Mouse (Mus musculus): ENCODE data around the gene Bcor. TPM values are rescaled to one million over a fixed set of nuclear protein-coding genes. Genes with fewer than 3 reads are reported as not detected.

The Bcor gene
- polyA plus RNA-seq, 1 experiment from 2014 or later, result 23.1 TPM

GRCm38 (mm10) chrX:12079309-12080094, 80.7 kb downstream of the Bcor start:
- WGBS, result 2% methylated on average over 72 of the region's 79 CpGs
- peaks cover 42% of the 10 kb centered on the region for H3K4me1 ChIP-seq

GRCm38 (mm10) chrX:12079059-12079308, 81.2 kb downstream of the Bcor start:
- H3K9ac ChIP-seq, result peak overlapping the region; percentile 81
- H3K4me3 ChIP-seq (replicated peaks), result peak overlapping the region; percentile 65
- H3K4me1 ChIP-seq, result peaks cover 46% of the 10 kb centered on the region
- H3K36me3 ChIP-seq (replicated peaks), result no peaks in the 10 kb centered on the region
- H3K4me2 ChIP-seq, result peak overlapping the region; percentile 77
- peak overlapping the region; percentile 95 for H3K27ac ChIP-seq
- WGBS, result 0% methylated on average over 9 of the region's 27 CpGs
- peaks cover 90% of the 10 kb centered on the region for H3K27me3 ChIP-seq
- H3K9me3 ChIP-seq, result no peaks in the 10 kb centered on the region
- ATAC-seq (ENCODE audit: low FRiP score), result no peak

More at GRCm38 (mm10) chrX:12079309-12080094, 80.7 kb downstream of the Bcor start:
- Histone ChIP-seq H3K4me2 (peak overlapping the region; percentile 77), H3K27ac (peak overlapping the region; percentile 95), H3K36me3 (replicated peaks) (no peaks in the 10 kb centered on the region), H3K9ac (peak overlapping the region; percentile 81), H3K27me3 (peaks cover 91% of the 10 kb centered on the region), H3K4me3 (replicated peaks) (peak overlapping the region; percentile 65), H3K9me3 (no peaks in the 10 kb centered on the region)
- no peak for ATAC-seq (ENCODE audit: low FRiP score)

GRCm38 (mm10) chrX:12078195-12079058, 81.7 kb downstream of the Bcor start:
- Histone ChIP-seq H3K9me3 (no peaks in the 10 kb centered on the region), H3K4me2 (peak overlapping the region; percentile 77), H3K4me3 (replicated peaks) (peak overlapping the region; percentile 65), H3K27ac (peak overlapping the region; percentile 95), H3K36me3 (replicated peaks) (no peaks in the 10 kb centered on the region), H3K9ac (peak overlapping the region; percentile 81), H3K27me3 (peaks cover 86% of the 10 kb centered on the region), H3K4me1 (peaks cover 46% of the 10 kb centered on the region)
- no peak for ATAC-seq (ENCODE audit: low FRiP score)
- 2% methylated on average over 72 of the region's 73 CpGs for WGBS

DNA sequence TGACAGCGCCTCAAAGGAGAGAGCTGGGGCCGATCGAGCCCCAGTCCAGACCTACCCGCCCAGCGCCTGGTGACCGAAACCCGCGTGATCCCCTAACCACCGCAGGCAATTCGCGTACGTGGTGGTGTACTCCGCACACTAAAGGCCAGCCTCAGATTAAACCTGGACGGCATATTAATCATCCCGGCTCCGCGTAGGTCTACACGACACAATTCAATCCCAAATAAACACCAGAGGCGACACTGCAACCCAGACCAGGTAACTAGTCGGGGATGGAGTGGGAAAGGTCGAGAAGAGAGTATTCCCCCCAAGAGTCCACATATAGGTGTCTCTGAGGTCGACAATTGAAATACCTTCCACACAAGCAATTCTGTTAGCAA, 82.6 kb downstream of the Bcor start:
- peak overlapping the region; percentile 81 for H3K9ac ChIP-seq
- peaks cover 46% of the 10 kb centered on the region for H3K4me1 ChIP-seq
- peak overlapping the region; percentile 77 for H3K4me2 ChIP-seq
- no peaks in the 10 kb centered on the region for H3K9me3 ChIP-seq
- peak overlapping the region; percentile 65 for H3K4me3 ChIP-seq (replicated peaks)
- H3K36me3 ChIP-seq (replicated peaks), result no peaks in the 10 kb centered on the region
- 2% methylated on average over 22 of the region's 22 CpGs for WGBS
- no peak; the same call in 1 of the 2 replicates for ATAC-seq (ENCODE audit: low FRiP score)
- H3K27me3 ChIP-seq, result peaks cover 86% of the 10 kb centered on the region
- peak overlapping the region; percentile 85 for H3K27ac ChIP-seq

DNA sequence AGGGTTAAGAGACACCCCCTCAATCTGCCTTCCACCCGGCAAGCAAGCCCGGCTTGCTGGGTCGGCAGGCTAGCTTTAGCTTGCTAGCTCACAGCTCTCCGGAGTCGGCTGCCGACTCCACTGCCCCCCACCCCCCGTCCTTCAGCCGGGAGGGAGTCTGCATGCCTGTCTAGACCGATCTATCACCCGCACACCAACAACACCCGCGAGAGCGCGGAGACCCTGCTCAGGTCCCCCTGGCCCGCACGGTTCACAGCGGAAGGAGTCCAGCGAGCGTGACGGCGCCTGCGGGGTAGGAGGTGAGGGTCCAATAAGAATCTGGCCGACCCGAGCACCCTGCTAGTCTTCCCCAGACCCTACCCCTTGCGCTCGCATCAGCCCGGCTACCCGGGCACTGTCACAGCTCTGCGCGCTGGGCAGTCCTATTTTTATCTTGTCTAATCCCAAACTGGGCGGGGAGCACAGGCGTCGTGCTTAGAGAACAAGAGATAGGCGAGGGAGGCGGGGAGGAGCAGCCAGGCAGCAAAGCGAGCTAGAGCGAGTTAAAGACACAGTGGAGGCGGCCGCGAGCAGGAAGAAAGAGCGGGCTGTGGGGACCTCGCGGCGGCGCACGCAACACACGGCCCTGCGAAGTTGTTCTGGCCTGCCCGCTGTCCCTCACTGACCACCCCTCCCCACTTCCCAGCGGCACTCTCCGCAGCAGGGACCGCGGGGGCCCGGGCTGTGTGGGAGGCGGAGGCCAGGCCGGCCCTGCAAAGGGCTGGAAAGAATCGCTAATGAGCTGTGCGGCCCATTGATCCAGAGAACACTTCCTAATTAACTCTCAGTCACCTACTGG, 83.2 kb downstream of the Bcor start:
- Histone ChIP-seq H3K9me3 (no peaks in the 10 kb centered on the region), H3K4me3 (replicated peaks) (peak overlapping the region; percentile 65), H3K4me2 (peak overlapping the region; percentile 77), H3K36me3 (replicated peaks) (no peaks in the 10 kb centered on the region), H3K4me1 (peaks cover 52% of the 10 kb centered on the region), H3K27me3 (peaks cover 90% of the 10 kb centered on the region), H3K9ac (peak overlapping the region; percentile 81), H3K27ac (peak overlapping the region; percentile 85)
- 2% methylated on average over 45 of the region's 58 CpGs for WGBS
- ATAC-seq (ENCODE audit: low FRiP score), result peak; percentile 72

GRCm38 (mm10) chrX:12072721-12073120, 87.4 kb downstream of the Bcor start:
- Histone ChIP-seq H3K36me3 (replicated peaks) (no peaks in the 10 kb centered on the region), H3K27me3 (peaks cover 82% of the 10 kb centered on the region), H3K4me2 (no peak overlapping the region), H3K9ac (no peak overlapping the region), H3K27ac (no peak overlapping the region), H3K9me3 (no peaks in the 10 kb centered on the region), H3K4me1 (peaks cover 83% of the 10 kb centered on the region), H3K4me3 (replicated peaks) (no peak overlapping the region)
- 22% methylated on average over 6 of the region's 6 CpGs for WGBS
- ATAC-seq (ENCODE audit: low FRiP score), result no peak

GRCm38 (mm10) chrX:12068978-12069724, 91.0 kb downstream of the Bcor start:
- Histone ChIP-seq H3K4me3 (replicated peaks) (peak overlapping the region; percentile 7), H3K9me3 (no peaks in the 10 kb centered on the region), H3K9ac (no peak overlapping the region), H3K27ac (peak overlapping the region; percentile 89), H3K4me1 (peaks cover 97% of the 10 kb centered on the region), H3K27me3 (peaks cover 85% of the 10 kb centered on the region), H3K36me3 (replicated peaks) (no peaks in the 10 kb centered on the region), H3K4me2 (peak overlapping the region; percentile 42)
- WGBS, result 4% methylated on average over 26 of the region's 26 CpGs
- ATAC-seq (ENCODE audit: low FRiP score), result peak; percentile 83

GRCm38 (mm10) chrX:12067851-12068510, 92.2 kb downstream of the Bcor start:
- no peaks in the 10 kb centered on the region for H3K9me3 ChIP-seq
- peaks cover 97% of the 10 kb centered on the region for H3K4me1 ChIP-seq
- H3K27me3 ChIP-seq, result peaks cover 89% of the 10 kb centered on the region
- no peak for ATAC-seq (ENCODE audit: low FRiP score)
- WGBS, result 7% methylated on average over 18 of the region's 18 CpGs
- H3K36me3 ChIP-seq (replicated peaks), result no peaks in the 10 kb centered on the region
- H3K9ac ChIP-seq, result no peak overlapping the region
- H3K4me3 ChIP-seq (replicated peaks), result no peak overlapping the region
- peak overlapping the region; percentile 89; the same call in 1 of the 2 replicates for H3K27ac ChIP-seq
- H3K4me2 ChIP-seq, result peak overlapping the region; percentile 42

- no peak overlapping the region for H3K27ac ChIP-seq
- 0 out of 2 replicates have a peak overlapping the region, but pooled peaks have one; percentile 17 for H3K4me3 ChIP-seq (replicated peaks)
- 3% methylated on average over 6 of the region's 6 CpGs for WGBS
- no peak overlapping the region for H3K9ac ChIP-seq
- H3K4me1 ChIP-seq, result peaks cover 97% of the 10 kb centered on the region
- no peaks in the 10 kb centered on the region for H3K9me3 ChIP-seq
- ATAC-seq (ENCODE audit: low FRiP score), result no peak
- H3K4me2 ChIP-seq, result peak overlapping the region; percentile 31
- no peaks in the 10 kb centered on the region for H3K36me3 ChIP-seq (replicated peaks)
- peaks cover 88% of the 10 kb centered on the region for H3K27me3 ChIP-seq
Measured at GRCm38 (mm10) chrX:12067031-12067430, 93.1 kb downstream of the Bcor start.

GRCm38 (mm10) chrX:12065782-12066181, 94.4 kb downstream of the Bcor start:
- Histone ChIP-seq H3K27me3 (peaks cover 85% of the 10 kb centered on the region), H3K36me3 (replicated peaks) (no peaks in the 10 kb centered on the region), H3K9ac (peak overlapping the region; percentile 12; the same call in 1 of the 2 replicates), H3K4me3 (replicated peaks) (no peak overlapping the region), H3K9me3 (no peaks in the 10 kb centered on the region), H3K4me2 (no peak overlapping the region), H3K27ac (no peak overlapping the region), H3K4me1 (peaks cover 97% of the 10 kb centered on the region)
- 51% methylated on average over 9 of the region's 9 CpGs for WGBS
- no peak for ATAC-seq (ENCODE audit: low FRiP score)

- Histone ChIP-seq H3K27ac (peak overlapping the region; percentile 78), H3K4me3 (replicated peaks) (no peak overlapping the region), H3K4me1 (peaks cover 72% of the 10 kb centered on the region), H3K9me3 (no peaks in the 10 kb centered on the region), H3K4me2 (peak overlapping the region; percentile 34), H3K36me3 (replicated peaks) (peaks cover 12% of the 10 kb centered on the region), H3K27me3 (peaks cover 70% of the 10 kb centered on the region), H3K9ac (peak overlapping the region; percentile 21; the same call in 1 of the 2 replicates)
- ATAC-seq (ENCODE audit: low FRiP score), result no peak
- WGBS, result 10% methylated on average over 6 of the region's 6 CpGs
Measured at GRCm38 (mm10) chrX:12062932-12063260, 97.3 kb downstream of the Bcor start.
